Mouse (Mus musculus) gastrocnemius, postnatal 25 days (tissue): ENCODE results near the gene Col23a1. TPM values are rescaled to one million over a fixed set of nuclear protein-coding genes. Genes with fewer than 3 reads are reported as not detected.
A peak's percentile ranks its signal among the peaks of the same experiment; 100 is the strongest.
"Not testable (repeated sequence)": the region's sequence is repeated elsewhere in the genome, so short reads cannot be mapped to it uniquely, and the experiment has no call there.

ENCODE experiments used
- DNase-seq: peaks from one replicate; pipeline ENCODE4 v3.0.0; 2022
- total RNA-seq, 2 experiments: library from RNA; stranded (reverse); gene quantifications; 1 replicate in 1 of 2; 2 replicates in 1 of 2; pipeline ENCODE4 v1.2.3; 2021

Col23a1 gene
- total RNA-seq, 2 experiments from 2014 or later = 1.8 to 1.9 TPM

DNA sequence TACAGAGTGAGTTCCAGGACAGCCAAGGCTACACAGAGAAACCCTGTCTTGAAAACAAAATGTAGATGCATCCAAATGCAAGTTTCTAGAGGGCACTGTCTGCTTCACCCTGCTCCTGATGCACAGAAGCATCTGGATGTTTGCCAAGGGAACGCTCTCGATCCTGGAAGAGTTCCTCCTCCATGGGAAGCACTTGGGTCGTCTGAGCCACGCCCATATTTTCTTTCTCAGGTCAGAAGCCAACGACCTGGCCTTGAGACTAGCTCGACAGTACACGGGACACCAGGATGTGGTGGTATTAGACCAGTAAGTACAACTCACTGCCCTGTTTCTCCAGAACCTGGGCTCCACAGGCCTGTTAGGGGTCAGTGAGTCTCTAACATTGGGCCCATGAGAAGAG lies 301.4 kb downstream of the Col23a1 start:
- DNase-seq = no peak

DNA sequence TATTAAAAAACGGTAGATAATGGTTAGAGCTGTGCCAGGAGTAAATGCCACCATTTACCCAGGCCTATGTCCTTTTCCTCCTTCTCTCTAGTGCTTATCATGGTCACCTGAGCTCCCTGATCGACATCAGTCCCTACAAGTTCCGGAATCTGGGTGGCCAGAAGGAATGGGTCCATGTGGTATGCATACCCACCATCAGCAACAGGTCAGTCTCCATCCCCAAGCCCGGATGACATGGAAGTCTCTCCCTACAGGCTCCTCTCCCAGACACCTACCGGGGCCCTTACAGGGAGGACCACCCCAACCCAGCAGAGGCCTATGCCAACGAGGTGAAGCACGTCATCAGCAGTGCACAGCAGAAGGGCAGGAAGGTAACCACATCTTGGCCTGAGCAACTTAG lies 302.2 kb downstream of the Col23a1 start:
- no peak for DNase-seq

DNA sequence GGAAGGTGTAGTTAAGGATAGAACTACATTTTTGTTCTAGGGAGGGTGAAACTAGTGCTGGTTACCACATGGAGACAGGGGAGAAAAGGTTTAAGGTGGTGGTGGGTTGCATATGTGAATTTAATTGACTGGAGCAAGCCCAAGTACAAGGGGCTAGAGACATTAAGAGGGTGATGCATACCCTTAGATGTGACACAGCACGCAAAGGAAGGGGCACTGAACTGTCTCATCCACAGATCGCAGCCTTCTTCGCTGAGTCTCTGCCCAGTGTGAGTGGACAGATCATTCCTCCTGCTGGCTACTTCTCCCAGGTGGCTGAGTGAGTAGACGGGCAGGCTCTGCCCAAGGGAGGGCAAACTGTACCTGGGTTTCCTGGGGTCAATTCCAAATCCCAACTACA lies 303.6 kb downstream of the Col23a1 start:
- no peak for DNase-seq

DNA sequence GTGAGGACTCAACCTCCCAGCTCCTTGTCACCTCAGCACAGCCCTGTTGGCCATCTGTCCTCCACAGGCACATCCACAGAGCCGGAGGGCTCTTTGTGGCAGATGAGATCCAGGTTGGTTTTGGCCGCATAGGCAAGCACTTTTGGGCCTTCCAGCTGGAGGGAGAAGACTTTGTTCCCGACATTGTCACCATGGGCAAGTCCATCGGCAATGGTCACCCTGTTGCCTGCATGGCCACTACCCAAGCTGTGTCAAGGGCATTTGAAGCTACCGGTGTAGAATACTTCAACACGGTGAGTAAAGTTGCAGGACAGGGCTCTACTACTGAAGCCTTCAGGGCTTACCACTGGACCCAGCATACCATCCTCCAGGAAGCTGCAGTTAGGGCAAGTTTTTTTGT lies 304.1 kb downstream of the Col23a1 start:
- DNase-seq = no peak

DNA sequence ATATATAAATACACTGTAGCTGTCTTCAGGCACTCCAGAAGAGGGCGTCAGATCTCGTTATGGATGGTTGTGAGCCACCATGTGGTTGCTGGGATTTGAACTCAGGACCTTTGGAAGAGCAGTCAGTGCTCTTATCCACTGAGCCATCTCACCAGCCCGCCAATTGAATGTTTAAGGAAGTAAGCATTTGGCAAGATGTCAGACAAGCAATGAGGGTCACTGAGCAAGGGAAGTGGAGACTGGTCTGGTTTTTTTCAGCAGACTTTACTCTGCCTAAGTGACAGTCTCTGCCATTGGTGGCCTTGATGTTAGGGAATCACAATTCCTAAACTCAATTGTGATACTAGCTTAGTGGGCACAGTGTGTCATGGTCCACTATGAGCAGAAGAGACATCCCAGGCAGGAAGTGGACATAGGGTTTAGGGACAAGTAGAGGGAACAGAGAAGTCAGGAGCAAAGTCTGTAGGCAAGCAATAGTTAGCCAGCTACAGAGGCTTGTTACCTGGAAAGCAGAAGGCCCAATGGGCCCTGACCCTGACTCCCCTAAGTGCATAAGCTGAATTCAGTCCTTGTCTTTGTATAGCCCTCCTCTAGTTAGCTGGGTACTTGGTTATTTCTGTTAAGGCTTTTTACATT lies 305.1 kb downstream of the Col23a1 start:
- DNase-seq = no peak

DNA sequence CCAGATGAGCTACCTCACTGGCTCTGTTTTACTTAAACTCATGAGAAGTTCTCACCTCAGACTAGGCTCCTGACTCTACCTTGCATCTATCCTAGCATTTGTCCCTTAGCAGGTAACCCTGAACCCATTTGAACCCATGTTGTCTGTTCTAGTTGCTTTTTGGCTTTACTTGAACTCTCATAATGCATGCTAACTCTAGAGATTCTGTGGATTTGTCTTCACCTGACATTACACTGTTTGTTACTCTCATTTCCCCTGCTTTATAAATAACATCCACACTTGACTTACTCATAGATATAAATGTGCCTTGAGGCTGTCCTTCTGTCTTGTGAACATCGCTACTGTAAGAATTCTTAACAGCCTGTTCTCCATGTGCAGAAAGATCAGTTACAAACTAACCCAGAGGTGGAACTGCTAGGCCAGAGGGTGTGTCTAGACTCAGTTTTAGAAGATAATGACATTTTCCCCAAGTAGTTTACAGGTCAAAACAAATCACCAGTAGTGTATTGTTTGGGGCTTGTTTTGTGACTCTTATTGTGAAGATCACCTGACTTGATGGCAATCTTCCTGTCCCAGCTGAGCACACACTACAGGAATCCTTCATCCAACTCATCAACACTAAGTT lies 305.9 kb downstream of the Col23a1 start:
- DNase-seq = no peak

DNA sequence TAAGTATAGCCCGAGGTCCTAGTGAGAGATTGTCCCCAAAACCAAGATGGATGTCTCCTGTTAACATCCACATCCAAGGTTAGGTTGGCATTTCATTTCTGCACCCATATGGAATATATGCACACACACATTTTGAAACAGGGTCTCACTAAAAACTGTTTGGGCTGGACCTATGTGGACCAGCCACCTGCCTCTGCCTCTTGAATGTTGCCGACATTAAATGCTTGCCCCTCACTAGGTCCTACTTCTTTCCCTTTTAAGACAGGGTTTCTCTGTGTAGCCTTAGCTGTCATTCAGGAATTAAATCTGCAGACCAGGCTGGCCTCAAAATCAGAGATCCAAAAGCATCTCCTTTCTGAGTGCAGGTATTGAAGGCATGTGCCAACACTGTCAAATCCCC lies 307.8 kb downstream of the Col23a1 start:
- no peak for DNase-seq

DNA sequence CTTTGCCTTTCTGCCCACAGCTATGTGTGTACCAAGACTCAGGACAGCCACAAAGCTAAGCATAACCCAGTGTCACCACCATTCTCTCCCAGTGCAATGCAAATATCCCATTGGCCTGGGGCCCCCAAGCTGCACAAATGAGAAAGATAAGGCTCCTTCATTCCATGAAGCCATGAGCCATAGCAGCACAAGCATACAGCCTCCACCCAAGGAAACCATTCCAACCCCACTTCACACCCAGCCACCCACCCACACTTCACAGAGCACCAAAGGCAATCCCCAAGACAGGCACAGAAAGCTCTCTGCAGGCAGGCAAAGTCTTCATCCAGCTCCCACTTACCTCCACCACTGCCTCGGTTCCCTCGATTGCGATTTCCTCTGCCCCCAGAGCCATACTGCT lies 312.5 kb downstream of the Col23a1 start:
- no peak for DNase-seq

DNA sequence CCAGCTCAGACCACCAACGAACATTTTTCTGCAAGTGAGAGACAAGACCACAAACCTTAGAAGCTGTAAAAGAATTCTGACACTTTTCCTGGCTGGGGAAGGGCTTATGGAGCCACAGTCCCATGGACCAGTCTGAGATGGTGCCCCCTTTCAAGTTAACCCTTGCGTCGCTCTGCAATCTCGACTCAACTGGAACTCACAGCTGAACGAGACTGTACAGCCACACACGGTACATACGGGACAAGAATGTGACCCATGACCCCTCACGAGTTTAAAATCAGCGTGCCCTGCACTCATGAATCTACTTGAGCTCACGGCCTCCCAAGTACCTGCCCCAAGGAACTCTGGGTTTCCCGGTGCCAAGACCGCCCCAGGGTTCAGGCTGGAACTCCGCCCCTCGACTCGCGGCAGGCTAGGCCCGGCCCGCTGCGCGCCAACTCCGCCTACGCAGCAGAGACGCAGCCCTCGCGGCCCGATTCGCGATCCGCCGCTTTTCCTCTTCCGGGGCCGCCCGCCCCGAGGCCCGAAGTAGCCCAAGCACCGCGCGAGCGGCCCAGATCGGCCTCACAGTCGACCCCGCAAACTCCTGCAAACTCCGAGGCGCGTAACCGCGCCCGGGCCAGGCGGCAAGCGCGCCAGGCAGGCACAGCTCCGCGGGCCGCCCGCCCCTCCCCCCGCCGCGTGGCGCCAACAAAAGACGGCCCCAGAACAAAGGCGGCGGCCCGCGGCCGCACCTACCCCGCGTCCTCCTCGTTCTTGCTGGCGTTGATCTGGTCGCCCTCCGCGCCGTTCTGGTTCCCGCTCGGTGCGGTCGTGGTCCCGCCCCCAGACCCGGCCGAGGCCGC lies 316.1 kb downstream of the Col23a1 start:
- DNase-seq = peak; percentile 89

DNA sequence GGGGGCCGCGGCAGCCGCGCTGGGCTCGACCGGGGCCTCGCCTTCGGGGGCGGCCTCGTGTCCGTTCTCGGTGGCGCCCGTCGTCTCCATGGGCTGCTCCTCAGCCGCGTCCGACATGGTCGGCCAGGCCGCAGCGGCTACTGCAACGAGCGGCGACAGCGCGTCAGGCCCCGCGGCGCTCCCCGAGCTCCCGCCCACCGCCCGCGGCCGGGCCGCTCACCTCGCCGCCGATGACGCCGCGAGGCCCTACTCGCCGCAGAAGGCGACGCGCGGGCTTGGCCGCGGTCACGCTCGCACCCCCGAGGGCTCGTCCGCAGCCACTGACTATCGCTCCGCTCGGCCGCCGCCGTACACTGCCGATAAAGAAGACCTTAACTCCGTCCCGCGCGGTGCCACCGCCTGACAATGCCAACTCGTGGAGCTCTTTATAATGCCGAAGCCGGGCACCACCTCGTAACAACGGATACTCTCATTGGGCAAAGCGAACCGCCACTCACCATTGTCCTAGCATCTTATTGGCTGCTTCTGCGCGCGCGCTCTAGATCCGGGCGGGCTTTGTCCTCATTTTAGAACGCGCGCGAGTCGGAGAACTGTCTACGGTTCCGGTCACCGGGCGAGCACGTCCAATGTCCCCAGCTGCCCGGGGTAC lies 316.9 kb downstream of the Col23a1 start, which contains the start of gene Hnrnpab:
Hnrnpab (minus strand) TSS at position 401 of the 649 bp plus-strand sequence.
- DNase-seq = peak; percentile 95

DNA sequence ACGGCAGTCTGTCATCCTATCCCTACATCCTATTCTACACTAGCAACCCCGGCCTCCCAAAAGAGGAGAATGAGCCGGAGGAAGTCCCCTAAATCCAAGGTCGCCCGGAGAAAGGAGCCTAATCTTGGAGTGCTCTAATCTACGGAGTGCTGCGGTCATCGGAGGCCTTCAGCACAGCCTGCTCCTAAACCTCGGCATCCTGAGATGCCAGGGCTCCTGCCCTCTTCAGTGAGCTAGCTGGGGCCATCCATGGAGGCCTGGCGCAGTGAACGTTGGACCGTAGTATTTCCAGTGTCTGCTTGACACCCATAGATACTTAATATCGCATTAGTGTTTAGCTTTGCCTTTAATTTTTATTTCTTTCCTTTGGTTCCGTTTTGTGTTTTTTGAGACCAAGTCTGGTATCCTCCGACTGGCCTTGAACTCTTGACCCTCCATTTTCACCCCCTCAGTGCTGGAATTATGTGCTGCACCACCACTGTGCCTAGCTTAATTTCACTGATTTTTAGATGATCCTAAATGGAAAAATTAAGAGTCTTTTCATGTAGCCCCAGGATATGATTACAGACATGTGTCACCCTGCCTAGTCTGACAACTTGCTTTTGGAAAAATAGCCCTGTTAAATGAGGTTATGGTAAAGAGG lies 317.5 kb downstream of the Col23a1 start:
- no peak for DNase-seq

DNA sequence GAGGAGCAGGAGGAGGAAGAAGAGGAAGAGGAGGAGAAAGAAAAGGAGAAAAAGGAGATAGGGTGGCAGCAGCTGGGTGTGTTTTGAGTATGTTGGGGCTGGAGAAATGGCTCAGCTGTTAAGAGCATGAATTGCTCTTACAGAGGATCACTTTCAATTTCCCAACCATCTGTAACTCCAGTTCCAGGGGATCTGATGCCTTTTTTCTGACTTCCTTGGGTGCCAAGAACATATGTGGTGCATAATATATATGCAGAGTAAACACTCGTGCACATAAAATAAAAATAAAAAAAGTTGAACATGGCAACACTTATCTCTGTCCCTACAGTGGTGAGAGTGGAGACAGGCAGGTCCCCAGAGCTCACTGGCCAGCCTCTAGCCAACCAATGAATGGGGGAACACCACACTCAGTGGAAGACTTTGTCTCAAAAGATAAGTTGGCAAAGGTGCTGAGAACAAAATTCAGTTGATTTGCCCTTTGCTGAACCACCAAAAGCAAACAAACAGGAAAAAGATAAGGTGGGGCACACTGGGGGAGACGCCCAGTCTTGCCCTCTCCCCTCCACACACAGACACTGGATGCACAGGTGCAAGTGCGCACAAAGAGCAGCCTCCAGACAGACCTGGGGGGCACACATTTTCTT lies 319.7 kb downstream of the Col23a1 start:
- no peak for DNase-seq

DNA sequence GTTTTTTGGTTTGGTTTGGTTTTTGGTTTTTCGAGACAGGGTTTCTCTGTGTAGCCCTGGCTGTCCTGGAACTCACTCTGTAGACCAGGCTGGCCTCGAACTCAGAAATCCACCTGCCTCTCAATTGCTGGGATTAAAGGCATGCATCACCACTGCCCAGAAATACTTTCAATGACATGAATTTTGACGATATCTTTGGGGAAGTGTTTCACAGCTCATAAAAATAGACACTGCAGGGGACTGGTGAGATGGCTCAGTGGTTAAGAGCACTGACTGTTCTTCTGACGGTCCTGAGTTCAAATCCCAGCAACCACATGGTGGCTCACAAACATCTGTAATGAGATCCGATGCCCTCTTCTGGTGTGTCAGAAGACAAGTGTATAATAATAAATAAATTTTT lies 320.2 kb downstream of the Col23a1 start:
- DNase-seq = not testable (repeated sequence)

DNA sequence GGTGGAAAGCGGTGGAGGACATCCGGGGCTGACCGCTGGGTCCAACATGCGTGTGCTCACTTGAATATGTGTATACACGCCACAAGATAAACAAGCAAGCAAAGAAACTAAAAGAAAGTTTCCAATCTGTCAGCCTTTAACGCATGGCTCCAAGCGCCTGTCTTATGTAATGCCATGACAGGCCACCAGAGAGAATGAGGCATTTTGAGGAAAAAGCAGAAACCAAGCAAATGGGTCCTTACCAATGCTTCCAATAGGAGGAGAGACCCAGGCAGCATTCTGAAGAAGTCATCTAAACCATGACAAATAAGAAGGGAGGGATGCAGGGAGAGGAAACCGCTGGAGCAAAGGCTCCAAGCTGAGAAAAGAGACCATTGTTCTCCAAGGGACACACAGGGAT lies 324.5 kb downstream of the Col23a1 start:
- no peak for DNase-seq

DNA sequence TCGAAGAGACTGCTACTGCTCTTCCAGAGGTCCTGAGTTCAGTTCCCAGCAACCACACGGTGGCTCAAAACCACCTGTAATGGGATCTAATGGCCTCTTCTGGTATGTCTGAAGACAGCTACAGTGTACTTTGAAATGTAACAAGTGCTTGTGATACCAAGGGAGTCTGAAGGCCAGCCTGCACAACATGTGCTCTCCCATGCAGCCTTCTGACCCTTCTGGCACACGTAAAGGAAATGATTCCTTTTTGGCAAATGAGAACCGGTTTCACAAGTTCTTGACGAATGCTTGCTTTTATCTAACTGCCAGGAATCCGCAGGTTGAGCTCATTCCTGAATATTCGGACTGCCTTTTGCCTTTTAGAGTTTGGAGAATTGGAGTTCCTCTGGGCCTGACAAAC lies 325.4 kb downstream of the Col23a1 start:
- DNase-seq = no peak

DNA sequence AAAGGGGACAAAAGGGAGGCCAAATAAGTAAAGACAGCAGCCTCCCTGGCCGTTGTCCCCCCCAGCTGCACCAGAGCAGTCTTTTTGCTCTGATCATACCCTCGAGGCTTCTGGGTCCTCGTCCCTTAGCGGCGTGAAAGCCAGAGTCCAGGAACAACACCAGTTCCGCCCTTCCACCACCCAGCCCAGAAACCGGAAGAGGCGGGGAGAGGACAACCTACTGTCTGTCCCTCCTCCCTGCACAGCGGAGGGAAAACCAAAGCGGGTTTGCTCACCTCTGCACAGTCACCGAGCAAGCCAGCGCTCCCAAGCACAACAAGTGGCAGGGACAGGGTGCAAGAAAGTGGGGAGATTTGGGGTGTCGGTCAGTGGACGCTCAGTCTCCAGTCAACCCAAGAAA lies 325.9 kb downstream of the Col23a1 start:
- peak; percentile 73 for DNase-seq

DNA sequence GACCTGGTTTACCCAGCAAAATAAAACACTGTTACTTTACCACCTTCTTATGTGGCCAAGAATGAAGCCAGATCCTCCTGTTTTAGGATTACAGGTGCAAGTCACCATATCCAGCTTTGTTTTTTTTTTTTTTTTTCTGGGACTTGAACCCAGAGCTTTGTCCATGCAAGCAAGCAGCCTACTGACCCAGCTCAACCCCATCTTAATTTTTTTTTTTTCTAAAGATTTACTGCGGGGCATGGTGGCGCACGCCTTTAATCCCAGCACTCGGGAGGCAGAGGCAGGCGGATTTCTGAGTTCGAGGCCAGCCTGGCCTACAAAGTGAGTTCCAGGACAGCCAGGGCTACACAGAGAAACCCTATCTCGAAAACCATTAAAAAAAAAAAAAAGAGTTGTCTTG lies 326.4 kb downstream of the Col23a1 start:
- not testable (repeated sequence) for DNase-seq

DNA sequence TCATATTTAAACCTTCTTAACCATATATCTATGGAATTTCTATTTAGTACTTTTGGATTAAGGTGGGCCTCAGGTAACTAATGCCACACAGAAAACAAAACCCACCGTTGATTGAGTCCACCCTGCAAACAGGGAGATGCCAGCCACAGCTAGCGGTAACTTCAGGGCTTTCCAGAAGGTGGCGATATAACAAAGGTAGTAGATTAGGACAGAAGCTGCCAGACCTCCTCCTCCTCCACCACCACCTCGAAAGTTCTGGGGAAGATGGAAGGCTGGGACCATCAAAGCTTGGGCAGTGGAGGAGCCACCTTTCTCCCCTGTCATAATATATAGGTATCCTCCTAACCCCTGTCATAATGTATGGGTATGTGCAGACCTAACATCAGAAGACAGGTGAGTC lies 328.0 kb downstream of the Col23a1 start:
- DNase-seq = peak; percentile 48

DNA sequence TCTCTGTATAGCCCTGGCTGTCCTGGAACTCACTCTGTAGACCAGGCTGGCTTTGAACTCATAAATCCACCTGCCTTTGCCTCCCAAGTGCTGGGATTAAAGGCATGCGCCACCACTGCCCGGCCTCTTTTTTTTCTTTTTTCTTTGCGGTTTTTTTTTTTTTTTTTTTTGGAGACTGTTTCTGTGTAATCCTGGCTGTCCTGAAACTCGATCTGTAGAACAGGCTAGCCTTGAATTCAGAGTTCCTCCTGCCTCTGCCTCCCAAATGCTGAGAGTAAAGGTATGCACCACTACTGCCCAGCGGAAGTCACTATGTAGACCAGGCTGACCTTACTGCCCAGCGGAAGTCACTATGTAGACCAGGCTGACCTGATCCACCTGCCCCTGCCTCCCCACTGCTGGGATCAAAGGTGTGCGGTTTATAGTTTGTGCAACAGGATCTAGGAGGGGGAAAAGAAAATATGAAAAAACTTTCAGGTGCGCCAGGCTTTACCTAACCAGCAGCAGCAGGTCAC lies 329.2 kb downstream of the Col23a1 start:
- DNase-seq = no peak

DNA sequence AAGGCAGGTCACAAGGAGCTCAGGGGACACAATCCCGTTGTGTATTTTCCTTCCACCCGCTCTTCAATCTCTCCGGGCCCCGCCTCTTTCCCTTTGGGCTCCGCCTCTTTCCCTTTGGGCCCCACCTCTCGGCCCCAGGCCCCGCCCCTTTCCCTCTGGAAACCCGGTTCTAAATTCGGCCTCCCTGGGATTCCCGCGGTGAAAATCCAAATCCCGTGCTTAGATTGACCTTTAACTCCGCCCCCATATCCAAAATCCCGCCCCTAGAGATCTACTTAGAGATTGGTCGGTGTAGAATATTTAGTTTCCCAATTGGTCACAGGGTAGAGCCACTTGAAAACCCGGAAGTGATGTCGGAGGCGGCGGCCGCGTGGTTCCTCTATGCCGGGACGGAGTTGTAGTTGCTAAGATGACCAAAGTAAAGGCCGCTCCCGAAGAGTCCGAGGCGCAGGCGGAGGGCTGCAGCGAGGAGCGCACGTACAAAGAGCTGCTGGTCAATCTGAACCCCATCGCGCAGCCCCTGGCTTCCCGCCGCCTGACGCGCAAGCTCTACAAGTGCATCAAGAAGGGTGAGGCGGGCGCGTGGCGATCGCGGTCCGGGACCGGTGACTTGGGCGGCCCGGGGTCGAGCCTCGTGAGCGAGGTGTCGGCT lies 329.8 kb downstream of the Col23a1 start, which contains the start of gene Nhp2:
Nhp2 (plus strand) TSS at position 327 of the 652 bp plus-strand sequence.
- DNase-seq = peak; percentile 92

DNA sequence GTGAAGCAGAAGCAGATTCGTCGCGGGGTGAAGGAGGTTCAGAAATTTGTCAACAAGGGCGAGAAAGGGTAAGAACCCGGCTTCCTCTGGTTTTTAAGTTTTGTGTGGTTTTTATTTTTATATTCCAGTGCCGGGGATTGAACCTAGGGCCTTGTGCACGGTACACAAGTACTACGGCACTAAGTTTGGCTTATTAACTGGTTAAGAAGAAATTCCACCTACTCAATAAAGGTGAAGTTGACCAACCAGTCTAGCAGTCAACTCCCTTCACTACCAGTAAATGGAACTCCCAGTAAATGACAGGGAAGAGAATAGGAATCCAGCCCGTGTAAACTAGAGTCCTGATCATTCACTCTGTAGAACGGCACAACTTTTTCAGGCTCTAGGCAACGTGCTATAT lies 330.4 kb downstream of the Col23a1 start:
- no peak for DNase-seq
